Mouse (Mus musculus) heart, adult 8-10 months (tissue): ENCODE results near the gene Vwf. TPM values are rescaled to one million over a fixed set of nuclear protein-coding genes. Genes with fewer than 3 reads are reported as not detected.

Experiments used
- DNase-seq: peaks from one replicate; pipeline ENCODE4 v3.0.0; 2022; ENCODE audit warnings: low spot score
- total RNA-seq, 4 experiments: library from RNA; stranded (reverse); gene quantifications; 2 replicates each; pipeline ENCODE4 v1.2.4; 2022

The Vwf gene
- total RNA-seq, 4 experiments from 2014 or later, result 82.6 to 137 (median 104) TPM

DNA sequence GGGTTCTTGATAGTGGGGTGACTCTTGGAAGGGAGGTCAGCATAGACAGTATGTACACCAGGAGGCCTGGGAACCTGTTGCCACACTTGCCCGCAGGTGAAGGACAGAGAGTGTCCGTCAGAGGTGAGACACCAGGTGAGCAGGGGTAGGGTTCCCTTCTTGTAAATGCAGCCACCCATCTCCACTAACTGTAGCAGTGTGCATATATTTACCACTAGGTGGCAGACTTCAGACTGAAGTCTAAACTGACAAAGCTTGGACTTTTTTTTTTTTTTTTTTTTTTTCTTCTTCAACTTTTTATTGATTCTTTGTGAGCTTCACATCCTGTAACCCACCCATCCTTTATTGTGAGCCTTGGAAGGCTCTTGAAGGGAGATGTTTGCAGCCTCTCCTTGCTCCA is 75.9 kb downstream of the Vwf start:
- no peak for DNase-seq

DNA sequence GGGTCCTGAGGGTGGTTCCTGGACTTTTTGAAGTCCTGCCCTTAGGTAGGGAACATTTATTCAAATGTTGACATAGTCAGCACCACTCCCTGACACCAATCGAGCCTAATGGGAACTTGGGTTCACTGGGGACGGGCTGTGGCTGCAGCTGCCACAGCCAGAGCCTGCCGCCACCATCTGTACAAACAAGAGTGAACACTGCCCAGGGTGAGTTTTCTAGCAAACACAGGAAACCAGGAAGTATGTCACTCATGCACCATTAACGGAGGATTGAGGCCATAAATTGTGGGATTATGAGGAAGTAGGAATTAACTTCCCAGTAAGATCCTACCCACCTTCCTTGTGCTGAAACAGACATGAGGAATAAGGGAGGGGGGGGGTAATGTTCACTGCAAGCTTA is 93.9 kb downstream of the Vwf start:
- DNase-seq, result no peak

DNA sequence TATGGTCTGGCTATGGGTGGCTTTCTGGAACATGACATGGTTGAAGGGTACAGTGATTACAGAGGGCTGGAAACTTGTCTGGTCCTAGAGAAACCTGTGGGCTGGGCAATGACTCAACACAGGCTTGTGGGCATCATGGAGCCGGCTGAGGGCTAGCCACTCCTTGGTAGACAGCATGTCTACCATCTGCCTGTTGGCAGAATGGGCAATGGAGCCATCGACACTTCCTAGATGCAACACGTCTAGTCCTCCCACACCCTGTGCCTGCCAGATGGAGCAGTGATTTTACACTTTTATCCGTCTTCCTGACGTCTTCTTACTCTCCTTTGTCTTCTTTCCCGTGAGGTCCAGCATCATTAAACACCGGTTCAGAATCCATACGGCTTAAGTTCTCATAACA is 94.6 kb downstream of the Vwf start:
- no peak for DNase-seq

DNA sequence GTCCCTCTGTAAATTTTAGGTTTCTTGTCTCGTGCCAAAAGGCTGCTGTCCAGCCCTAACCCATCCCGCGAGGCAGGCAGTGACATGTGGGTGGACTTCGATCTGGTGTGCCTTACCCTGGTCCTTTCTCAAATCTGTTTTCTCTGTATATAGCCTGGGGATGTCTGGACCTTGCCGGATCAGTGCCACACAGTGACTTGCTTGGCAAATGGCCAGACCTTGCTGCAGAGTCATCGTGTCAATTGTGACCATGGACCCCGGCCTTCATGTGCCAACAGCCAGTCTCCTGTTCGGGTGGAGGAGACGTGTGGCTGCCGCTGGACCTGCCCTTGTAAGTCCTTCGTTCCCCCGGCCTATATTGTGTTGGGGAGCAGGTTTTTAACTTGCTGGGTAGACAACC is 102.4 kb downstream of the Vwf start:
- DNase-seq, result no peak

DNA sequence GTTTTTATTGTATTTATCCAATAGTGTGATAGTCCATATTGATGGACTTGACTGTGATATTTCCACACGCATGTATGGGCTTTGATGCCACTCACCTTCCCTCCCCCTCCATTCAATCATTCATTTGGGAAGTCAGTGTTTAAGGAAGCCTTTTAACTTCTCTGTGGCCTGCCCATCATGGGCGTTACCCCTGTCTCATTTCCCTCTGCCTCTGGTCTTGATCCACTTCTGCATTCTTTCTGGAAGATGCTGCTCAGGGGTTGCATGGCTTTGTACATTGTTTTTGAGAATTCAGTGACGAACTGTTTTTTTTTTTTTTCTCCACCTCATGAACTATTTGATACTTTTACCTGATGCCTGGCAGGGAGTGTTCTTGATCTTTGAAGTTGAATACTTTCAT is 104.8 kb downstream of the Vwf start:
- DNase-seq, result no peak

DNA sequence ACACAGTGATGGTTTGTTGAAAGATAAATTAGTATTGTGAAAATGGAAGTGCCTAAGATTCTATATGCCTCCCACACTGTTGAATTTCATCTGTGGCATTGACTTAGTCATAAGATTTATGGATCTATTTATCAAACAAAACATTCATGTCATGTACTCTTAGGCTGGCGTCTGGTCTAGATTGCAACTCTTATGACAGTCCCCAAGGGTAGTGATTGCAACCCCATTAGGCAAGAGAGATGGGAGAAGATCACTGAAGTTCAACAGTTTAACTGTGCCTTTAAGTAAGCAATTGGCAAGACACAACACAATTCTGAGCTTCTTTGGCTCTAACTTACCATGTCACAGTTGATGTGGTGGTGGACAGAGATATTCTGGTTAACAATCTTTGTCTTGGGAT is 106.8 kb downstream of the Vwf start:
- DNase-seq, result no peak

DNA sequence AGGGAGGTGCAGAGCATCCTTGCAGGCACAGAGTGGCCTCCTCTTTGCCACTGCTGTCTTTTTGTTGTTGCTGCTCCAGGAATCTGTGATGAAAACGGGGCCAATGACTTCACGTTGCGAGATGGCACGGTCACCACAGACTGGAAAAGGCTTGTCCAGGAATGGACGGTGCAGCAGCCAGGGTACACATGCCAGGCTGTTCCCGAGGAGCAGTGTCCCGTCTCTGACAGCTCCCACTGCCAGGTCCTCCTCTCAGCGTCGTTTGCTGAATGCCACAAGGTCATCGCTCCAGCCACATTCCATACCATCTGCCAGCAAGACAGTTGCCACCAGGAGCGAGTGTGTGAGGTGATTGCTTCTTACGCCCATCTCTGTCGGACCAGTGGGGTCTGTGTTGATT is 110.3 kb downstream of the Vwf start:
- no peak for DNase-seq

DNA sequence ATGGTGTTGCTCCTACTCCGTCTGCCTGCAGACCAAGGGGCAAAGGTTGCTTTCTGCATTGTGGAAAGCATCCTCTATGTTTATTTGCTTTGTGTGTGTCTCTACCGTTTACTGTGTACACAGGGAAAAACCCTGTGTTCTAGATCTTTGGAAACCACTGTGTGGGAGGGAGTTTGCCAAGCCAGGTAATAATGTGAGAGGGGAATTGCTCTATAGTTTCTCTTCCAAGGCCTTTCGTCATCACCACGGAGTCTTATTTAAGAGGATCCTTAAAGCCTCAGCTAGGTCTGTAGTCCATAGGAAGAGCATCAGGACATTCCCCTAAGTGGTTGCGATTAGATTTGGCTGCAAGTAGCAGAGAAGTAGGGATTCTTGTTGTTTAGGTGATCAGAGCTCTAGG is 111.4 kb downstream of the Vwf start:
- no peak for DNase-seq

DNA sequence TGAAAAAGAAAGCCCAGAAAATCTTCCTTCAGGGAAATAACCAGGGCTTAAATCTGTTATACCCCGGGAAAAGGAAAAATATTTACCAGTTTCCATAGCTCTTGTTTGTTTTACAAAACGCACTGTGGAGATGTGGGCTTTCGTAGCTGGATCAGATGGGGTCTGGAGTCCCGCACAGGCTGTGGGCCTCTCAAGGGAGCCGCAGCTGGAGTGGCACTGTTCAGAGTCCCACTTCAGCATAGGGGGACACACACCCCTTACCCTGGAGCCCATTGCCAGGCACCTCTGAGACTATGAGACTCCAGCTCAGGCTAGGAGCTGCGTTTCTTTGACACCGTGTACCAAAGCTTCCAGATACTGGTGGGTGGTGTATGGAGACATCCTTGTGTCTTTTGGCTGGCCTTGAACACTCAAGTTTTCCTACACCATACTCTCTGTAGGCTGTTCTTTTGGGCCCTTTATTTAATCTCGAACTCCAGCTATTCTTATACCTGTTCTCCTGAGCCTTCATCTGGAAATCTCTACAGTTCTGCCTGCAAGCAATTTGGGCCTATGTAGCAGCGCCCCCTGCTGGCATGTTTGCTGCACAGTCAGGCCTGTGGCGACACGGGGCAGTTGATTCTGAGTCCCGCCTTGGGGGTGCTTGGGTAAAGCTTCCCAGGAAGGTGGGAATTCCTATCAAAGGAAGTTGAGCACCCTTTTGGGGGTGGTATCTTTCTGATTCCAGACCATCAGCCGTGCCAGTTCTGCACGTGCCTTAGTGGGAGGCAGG is 114.7 kb downstream of the Vwf start:
- peak; percentile 61 for DNase-seq

DNA sequence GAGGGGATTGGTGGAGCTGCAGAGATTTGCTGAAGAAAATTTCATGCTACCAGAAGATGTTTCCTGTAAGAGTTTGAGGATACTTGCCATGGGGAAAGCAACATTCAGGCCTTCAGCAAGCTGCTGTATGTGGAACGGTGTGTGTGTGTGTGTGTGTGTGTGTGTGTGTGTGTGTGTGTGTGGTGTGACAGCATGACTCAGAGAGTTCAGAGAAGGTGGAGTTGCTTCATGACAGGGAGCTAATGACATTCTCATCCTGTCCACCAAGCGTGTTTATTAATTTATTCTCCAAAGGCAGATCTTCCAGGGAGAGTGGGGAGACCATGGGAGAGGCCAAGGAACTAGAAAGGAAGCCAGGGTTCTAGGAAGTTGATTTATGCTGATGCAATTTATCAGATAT is 117.3 kb downstream of the Vwf start:
- no peak for DNase-seq

DNA sequence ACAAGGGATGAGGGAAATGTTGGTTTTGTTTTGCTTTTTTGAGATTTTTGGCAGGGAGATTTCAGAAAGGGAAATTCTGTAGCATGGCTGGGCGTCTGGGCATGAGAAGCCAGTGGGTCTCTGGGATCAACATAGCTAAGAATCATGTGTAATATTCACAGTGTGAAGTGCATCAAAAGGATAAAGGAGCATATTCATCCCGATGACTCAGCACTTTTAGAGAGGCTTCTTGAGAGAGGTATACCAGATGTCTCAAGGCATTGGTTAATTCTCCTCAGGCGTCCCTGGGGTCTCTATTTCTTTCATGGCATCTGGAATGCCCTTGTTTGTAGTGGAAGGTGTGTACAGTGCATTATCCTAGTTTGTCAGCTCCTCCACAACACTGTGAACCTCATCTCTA is 125.3 kb downstream of the Vwf start:
- DNase-seq, result no peak

DNA sequence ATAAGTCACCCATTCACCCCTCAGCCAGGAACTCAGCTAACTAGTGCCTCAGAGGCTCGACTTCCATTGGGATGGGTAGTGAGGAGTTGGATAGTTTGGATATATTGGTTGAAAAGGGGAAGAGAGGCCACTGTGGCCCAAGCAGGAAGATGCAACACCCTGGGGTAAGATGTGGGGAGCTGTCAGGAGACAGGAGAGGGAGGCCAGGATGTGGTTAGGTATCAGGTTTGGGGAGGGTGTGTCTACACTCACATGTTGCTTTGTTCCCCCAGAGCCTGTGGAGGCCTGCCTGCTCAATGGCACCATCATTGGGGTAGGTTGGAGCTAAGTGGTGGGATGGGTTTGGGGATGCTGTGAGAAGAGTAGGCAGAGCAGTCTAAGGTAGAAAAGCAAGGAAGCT is 131.9 kb downstream of the Vwf start:
- DNase-seq, result no peak

DNA sequence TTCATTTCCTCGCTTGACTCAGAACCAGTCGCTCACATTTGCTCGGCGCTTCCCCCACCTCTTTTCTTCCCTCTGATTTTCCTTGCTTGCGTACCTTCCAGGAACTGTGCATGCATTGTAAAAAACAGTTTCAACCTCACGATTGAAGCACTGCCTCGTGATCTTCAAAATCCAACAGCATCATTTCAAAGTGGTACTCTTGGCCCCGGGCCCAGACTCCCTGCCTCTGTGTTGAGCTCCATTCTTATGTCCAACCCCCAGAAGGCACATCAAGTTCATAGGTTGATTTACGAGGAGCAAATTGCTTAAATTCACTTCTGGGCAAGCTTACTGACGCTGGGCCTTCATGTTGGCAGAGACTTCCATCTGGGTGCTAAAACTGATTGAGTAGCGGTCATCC is 134.0 kb downstream of the Vwf start:
- no peak for DNase-seq

DNA sequence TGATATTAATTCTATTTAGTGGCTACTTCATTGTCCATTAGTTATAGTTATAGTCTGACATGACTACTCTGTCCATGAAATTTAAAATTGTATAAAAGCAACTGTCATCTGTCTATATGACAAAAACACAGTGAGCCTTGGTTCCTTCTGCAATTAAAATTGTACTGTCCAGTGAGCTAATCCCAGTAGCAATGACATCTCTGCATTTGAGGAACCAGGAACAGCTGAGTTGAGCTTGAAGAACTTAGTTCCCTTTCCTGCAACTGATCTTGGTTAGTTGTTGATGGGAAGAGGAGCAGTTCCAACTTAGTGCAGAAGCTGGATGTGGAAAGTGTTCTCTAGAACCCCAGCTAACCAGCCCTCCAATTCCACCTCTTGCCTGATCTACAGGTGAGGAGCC is 138.8 kb downstream of the Vwf start:
- peak; percentile 8 for DNase-seq

DNA sequence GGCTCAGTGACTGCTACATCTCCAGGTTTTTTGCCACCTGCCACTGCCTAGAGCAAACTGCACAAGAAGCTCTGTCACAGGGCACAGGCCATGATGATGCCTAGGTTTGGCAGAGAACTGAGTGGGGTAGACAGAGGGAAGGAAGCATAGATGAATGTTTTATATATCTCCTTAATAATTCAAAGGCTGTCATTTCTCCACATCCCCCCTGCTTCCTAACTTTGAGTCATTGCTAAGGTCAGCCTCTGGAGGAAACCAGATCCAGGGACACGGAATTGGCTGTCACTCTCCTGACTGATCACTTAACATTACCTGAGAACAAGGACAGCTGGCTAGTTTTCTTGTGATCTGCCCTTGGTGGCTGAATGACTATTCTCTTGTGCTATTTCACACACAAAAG is 141.4 kb downstream of the Vwf start:
- no peak for DNase-seq

DNA sequence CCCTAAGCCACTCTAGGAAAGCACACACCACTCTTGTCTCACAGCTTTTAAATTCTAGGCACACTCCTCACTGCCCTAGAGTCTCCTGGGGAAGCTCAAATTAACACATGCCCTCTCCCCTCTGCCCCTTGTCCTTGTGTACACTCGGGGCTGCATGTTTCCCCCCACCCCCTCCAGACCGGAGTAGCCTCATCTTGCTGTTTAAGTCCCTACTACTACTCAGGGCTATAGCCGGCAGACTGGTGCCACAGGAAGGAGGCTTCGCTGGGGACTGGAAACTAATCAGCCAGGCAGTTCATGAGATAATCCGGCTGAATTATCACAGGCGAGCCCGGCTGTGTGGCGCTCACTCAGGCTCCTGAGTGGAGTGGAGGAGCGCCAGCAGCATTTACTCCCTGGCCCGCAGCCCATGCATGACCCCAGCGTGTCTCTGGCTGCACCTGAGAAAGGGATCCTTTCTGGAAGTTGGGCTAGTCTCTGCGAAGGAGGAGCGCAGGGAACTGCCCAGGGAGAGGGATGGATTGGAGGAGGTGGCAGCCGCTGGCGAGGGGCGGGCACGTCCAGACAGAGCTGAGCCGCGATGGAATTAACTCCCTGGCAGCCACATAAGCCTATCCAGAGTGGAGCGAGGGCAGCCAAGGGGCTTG is 143.6 kb downstream of the Vwf start, which contains the start of gene Ano2:
TSS of gene Ano2 (plus strand) at position 363 of the 647 bp plus-strand sequence.
- DNase-seq, result no peak

DNA sequence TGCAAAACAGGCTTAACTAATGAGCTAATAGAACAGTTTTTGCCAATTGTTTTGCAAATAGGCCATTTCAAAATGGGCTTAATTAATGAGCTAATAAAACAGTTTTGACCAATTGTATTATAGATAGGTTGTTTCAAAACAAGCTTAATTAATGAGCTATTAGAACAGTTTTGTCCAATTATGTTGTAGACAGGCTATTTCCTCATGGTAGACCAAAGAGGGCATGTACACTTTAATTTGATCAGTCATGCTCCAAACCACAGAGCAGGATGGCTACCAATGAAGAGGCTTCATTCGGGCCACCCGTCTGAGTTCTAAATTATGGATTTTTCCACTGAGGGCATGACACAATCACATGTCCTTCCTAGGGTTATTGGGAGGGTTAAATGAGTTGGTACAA is 154.6 kb downstream of the Vwf start:
- no peak for DNase-seq

DNA sequence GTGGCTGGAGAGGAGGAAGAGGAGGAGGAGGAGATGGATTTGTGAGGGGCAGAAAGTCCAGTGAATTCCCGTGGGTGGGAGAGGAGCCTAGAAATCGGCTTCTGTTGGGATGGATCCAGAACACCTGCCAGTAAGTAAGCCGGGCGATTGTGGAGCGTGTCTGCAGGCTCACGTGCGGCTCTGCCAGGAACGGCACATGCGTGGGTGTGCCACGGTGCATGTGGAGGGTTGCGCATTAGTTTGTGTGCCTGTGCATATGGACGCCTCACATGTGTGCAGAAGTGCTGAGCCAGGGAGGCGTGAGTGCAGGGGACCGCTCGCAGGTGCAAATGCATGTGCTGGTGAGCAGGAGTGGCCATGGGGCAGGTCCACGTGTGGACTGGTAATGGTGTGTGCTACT is 164.7 kb downstream of the Vwf start:
- DNase-seq, result no peak

DNA sequence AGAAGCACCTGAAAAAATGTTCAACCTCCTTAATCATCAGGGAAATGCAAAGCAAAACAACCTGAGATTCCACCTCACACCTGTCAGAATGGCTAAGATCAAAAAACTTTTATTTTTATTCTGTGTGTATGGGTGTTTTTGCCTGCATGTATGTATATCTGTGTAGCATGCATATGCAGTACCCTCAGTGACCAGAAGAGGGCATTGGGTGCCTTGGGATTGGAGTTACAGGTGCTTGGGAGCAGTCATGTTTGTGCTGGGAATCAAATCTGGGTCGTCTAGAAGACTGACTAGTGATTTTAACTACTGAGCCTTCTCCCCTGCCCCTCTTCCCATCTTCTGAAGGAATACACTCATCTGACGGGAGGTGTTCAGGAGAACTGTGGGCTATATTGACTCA is 179.8 kb downstream of the Vwf start:
- DNase-seq, result no peak

DNA sequence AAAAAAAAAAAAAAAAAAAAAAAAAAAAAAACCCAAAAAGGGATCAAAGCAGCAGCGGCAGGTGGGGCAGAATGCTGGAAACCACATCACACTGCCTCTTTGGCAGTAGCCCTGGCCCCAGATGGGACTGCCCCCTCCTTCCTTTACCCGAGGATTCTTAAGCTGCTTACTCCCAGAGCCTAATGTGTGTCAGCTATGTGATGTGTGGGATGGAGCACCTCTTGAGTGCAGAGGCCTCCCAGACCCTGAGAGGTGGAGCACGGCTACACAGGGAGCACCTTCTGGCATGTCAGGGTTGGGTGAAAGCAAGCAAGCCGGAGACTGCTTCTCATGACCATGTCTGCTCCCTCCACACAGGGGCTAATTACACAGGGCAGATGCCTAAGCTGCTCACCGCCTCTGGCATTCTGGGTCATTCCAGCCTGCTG is 180.9 kb downstream of the Vwf start:
- no peak for DNase-seq

DNA sequence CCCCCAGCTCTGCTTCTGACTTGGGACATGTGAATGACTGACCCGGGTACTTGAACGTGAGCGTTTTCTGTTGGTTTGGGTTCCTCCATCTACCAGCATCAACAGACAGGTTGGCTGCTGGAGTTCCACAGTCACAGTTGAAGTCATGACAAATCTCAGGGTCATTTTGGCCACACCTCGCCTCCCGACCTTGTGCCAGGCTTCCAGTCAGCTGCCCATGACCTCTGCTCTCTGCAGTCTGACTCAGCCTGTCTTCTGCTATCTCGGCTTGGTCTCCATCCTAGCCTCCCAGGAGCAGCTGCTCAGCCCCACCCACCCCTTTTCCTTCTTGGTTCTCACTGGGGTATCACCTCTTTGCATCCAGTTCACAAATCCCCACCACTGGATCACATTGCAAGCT is 182.9 kb downstream of the Vwf start:
- no peak for DNase-seq

DNA sequence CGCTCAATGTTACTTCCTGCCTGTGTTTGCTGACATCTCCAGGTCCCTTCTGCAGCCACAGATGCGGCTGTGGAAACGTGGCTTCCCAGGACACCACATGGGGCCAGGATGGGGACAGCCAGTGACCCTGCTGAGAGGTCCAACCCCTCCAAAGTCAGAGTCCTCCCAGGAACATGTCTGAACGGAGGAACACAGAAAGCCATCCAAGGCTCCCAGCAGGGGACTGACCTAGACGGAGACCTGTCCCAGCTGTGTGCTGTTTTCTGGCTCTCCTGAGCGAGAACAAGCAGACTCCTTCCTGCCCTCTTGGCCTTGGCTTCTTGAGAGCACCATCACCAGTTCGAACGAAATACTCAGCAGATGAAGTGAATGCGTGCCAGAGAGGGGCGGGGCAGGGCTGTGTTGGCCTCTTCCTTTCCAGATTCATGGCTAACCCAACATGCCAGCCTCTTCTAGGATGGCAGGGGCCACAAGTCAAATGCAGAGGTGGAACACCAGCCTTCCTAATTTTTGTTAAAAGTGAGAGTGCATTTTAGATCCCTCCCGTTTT is 183.5 kb downstream of the Vwf start:
- DNase-seq, result no peak
